Comparison of ENCODE assay signal across 8 mouse cellular contexts in the genomic region with DNA sequence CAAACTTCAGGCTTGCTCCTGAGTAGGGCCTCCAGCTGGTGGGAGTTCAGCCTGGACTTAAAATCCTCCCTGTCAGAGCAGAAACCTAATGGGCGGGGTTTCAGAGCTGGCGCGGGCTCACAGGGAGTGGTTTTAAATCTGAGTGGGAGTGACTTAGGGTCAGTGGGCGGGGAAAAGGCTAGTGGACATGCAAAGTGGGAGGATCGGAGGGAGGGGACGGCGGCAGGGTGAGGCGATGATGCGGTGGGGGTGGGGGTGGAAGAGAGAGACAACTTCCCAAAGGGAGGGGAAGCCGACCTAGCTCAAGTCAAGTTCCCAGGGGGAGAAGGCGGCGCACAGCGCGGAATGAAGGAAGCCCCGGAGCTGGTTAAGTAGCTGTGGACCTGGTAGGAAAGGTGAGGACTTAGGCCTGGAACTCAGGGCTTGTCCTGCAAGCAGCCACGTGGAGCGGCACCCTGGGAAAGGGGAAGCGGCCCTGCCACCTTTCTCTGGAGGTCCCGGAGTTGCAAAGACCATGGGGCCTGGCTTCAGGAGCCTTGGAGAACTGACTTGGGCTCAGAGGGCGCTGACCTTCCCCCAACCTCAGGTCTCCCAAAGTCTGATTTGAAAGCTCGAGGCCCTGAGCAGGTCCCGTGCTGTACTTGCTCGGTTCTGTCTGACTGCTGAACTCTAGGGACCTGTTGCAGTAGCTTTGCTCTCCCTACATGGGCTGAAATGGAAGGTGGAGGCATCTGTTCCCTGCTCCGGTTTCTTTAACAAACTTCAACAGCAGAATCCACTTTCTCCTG. TPM values are rescaled to one million over a fixed set of nuclear protein-coding genes. Genes with fewer than 3 reads are reported as not detected.
DNase-seq lines count a peak whose midpoint lies in the region; ATAC-seq and TF ChIP-seq lines count a peak whose summit lies in the region.

Gene Pter, plus strand, starts transcription at position 238 of the 788 bp plus-strand sequence.

- peak; percentile 99 for ATAC-seq in G1E (ENCODE audit: extremely low read depth, insufficient number of reproducible peaks, low FRiP score, poor library complexity, severe bottlenecking)
- peak; percentile 93 for ATAC-seq in forebrain, embryonic 15.5 days (replicated peaks)
- peak; percentile 90 for ATAC-seq in neural tube, embryonic 15.5 days (ENCODE audit: low FRiP score)

- H3K9me3 ChIP-seq in G1E (replicated peaks) = no peaks in the 10 kb centered on the region
- H3K9me3 ChIP-seq in forebrain, embryonic 15.5 days = no peaks in the 10 kb centered on the region
- no peaks in the 10 kb centered on the region for H3K9me3 ChIP-seq in neural tube, embryonic 15.5 days (replicated peaks)

- intact Hi-C loops in heart, postnatal 25 days (cut with DNase I) = loop anchor here (5.0 kb wide), 1 partner anchor 313 kb away; no protein-coding TSS in a partner anchor

- H3K27me3 ChIP-seq in G1E (ENCODE audit: insufficient read depth, low read length) = peaks cover 3% of the 10 kb centered on the region; the same call in 1 of the 2 replicates
- no peaks in the 10 kb centered on the region for H3K27me3 ChIP-seq in forebrain, embryonic 15.5 days
- H3K27me3 ChIP-seq in neural tube, embryonic 15.5 days (replicated peaks) = 0 out of 2 replicates have a peak, but pooled peaks cover 3% of the 10 kb centered on the region

- peak within 1 kb of the TSS; percentile 75 for H3K4me3 ChIP-seq in G1E (ENCODE audit: low read depth, low read length)
- peak within 1 kb of the TSS; percentile 37 for H3K4me3 ChIP-seq in forebrain, embryonic 15.5 days
- H3K4me3 ChIP-seq in lung, adult 2 months (replicated peaks; ENCODE audit: extremely low read depth, low read depth, low read length) = peak within 1 kb of the TSS; percentile 70
- H3K4me3 ChIP-seq in neural tube, embryonic 15.5 days (replicated peaks) = peak within 1 kb of the TSS; percentile 42

- peak within 1 kb of the TSS; percentile 55 for H3K4me2 ChIP-seq in forebrain, embryonic 15.5 days (replicated peaks)
- H3K4me2 ChIP-seq in neural tube, embryonic 15.5 days = peak within 1 kb of the TSS; percentile 68

- H3K4me1 ChIP-seq in G1E (ENCODE audit: insufficient read depth, low read depth, low read length) = peaks cover 18% of the 10 kb centered on the region
- peaks cover 11% of the 10 kb centered on the region for H3K4me1 ChIP-seq in forebrain, embryonic 15.5 days
- H3K4me1 ChIP-seq in lung, adult 2 months (ENCODE audit: control insufficient read depth, insufficient read depth, low read length) = no peaks in the 10 kb centered on the region
- peaks cover 13% of the 10 kb centered on the region for H3K4me1 ChIP-seq in neural tube, embryonic 15.5 days

- H3K9ac ChIP-seq in forebrain, embryonic 15.5 days (replicated peaks) = peak within 1 kb of the TSS; percentile 29; the same call in 1 of the 2 replicates
- peak within 1 kb of the TSS; percentile 41; the same call in 1 of the 2 replicates for H3K9ac ChIP-seq in neural tube, embryonic 15.5 days (replicated peaks)

- peaks cover 2% of the 10 kb centered on the region for H3K36me3 ChIP-seq in G1E (replicated peaks)
- no peaks in the 10 kb centered on the region for H3K36me3 ChIP-seq in forebrain, embryonic 15.5 days
- H3K36me3 ChIP-seq in neural tube, embryonic 15.5 days = no peaks in the 10 kb centered on the region

- WGBS in forebrain, embryonic 15.5 days = 2% methylated on average over 24 of the region's 24 CpGs
- 1% methylated on average over 24 of the region's 24 CpGs for WGBS in lung, adult 2 months
- WGBS in neural tube, embryonic 15.5 days = 2% methylated on average over 24 of the region's 24 CpGs

- H3K27ac ChIP-seq in forebrain, embryonic 15.5 days (replicated peaks) = peak within 1 kb of the TSS; percentile 32; the same call in 1 of the 2 replicates
- H3K27ac ChIP-seq in neural tube, embryonic 15.5 days (replicated peaks) = peak within 1 kb of the TSS; percentile 69

- TF ChIP-seq CTCF in G1E (IDR thresholded peaks at IDR 0.05; ENCODE audit: low read depth, low read length) = no peak
- TF ChIP-seq CTCF in lung, adult 2 months (IDR thresholded peaks at IDR 0.05; ENCODE audit: insufficient read depth, low read length) = no peak

- DNase-seq in G1E (ENCODE audit: low spot score) = peak; percentile 80
- peak; percentile 7 to 27 for DNase-seq in cerebellum, adult 18-20 months
- peak; percentile 83 for DNase-seq in heart, postnatal 25 days (ENCODE audit: low spot score)
- peak; percentile 62 for DNase-seq in layer of hippocampus, adult 11-12 months (ENCODE audit: low spot score)
- DNase-seq in lung, adult 2 months = peak; percentile 87
- peak; percentile 88 for DNase-seq in testis, postnatal 10 days (ENCODE audit: low spot score)

- peak; percentile 42; the same call in 1 of the 2 replicates for TF ChIP-seq POLR2A in lung, adult 2 months (IDR thresholded peaks at IDR 0.05; ENCODE audit: borderline replicate concordance, extremely low read depth, low read depth, low read length)

RNA-seq across cellular contexts. Expression of gene Pter, which starts in this region (rescaled TPM):
- total RNA-seq in G1E (2014; fragmentation: Nextera tagmentation) = 6.2 and 8.2 TPM in 2 replicates
- 11.3 and 12.7 TPM in 2 replicates for total RNA-seq in G1E (2017)
- polyA plus RNA-seq in G1E (2012) = 1.4 and 1.9 TPM in 2 replicates
- 5.7 and 7.1 TPM in 2 replicates for polyA plus RNA-seq in forebrain, embryonic 15.5 days (2015; fragmentation: Nextera tagmentation; extraction: Ambion mirVana)
- 1 to 10 TPM; 5.4 to 7.9 TPM for total RNA-seq in heart, postnatal 25 days (2021)
- 2.2 and 3.1 TPM in 2 replicates for polyA plus RNA-seq in lung, adult 2 months (2012; rRNA removed)
- 6.6 and 10.0 TPM in 2 replicates for polyA plus RNA-seq in neural tube, embryonic 15.5 days (2015; fragmentation: Nextera tagmentation; extraction: Ambion mirVana)

Comparison
In these comparisons a context has a peak if more than half of its experiments do, and no peak if none do; other contexts are left out.
1. Peak in every context shown above with its lines: DNase-seq, ATAC-seq, H3K4me3 ChIP-seq and H3K27ac ChIP-seq.
2. DNase-seq: peak in every context shown above with its lines; median percentile 88 in testis, postnatal 10 days; 87 in lung, adult 2 months; 83 in heart, postnatal 25 days; 80 in G1E; 62 in layer of hippocampus, adult 11-12 months; 17 in cerebellum, adult 18-20 months.